Mouse (Mus musculus): Measurements from ENCODE around the gene Clstn1. TPM values are rescaled to one million over a fixed set of nuclear protein-coding genes. Genes with fewer than 3 reads are reported as not detected.
A peak's percentile ranks its signal among the peaks of the same experiment; 100 is the strongest.

Clstn1 gene
- polyA plus RNA-seq, 1 experiment from 2014 or later = 33.5 TPM

- Histone ChIP-seq H3K36me3 (ENCODE audit: control insufficient read depth, insufficient read depth, low read length) (no peaks in the 10 kb centered on the region), H3K9ac (ENCODE audit: low read depth, low read length) (no peak overlapping the region), H3K4me1 (ENCODE audit: control insufficient read depth, insufficient read depth, low read length) (peaks cover 10% of the 10 kb centered on the region; the same call in 1 of the 2 replicates), H3K4me3 (ENCODE audit: low read length) (no peak overlapping the region; the same call in 1 of the 2 replicates), H3K4me2 (replicated peaks; ENCODE audit: low read depth, low read length) (no peak overlapping the region), H3K27me3 (ENCODE audit: control insufficient read depth, insufficient read depth, low read length) (peaks cover 20% of the 10 kb centered on the region), H3K9me3 (ENCODE audit: control insufficient read depth, low read length) (no peaks in the 10 kb centered on the region), H3K27ac (ENCODE audit: low read depth, low read length) (no peak overlapping the region)
- WGBS = 75% methylated on average over 8 of the region's 8 CpGs
- ATAC-seq (ENCODE audit: low FRiP score, low TSS enrichment) = no peak
These were observed 1.0 kb upstream of the Clstn1 start for GRCm38 (mm10) chr4:149585236-149585635.

- H3K4me3 ChIP-seq (ENCODE audit: low read length) = peak overlapping the region; percentile 86
- no peak overlapping the region for H3K27ac ChIP-seq (ENCODE audit: low read depth, low read length)
- peak; percentile 60 for ATAC-seq (ENCODE audit: low FRiP score, low TSS enrichment)
- H3K36me3 ChIP-seq (ENCODE audit: control insufficient read depth, insufficient read depth, low read length) = no peaks in the 10 kb centered on the region
- peaks cover 10% of the 10 kb centered on the region; the same call in 1 of the 2 replicates for H3K4me1 ChIP-seq (ENCODE audit: control insufficient read depth, insufficient read depth, low read length)
- WGBS = under 1% methylated on average over 71 of the region's 72 CpGs
- H3K9me3 ChIP-seq (ENCODE audit: control insufficient read depth, low read length) = no peaks in the 10 kb centered on the region; the same call in 1 of the 2 replicates
- peak overlapping the region; percentile 89 for H3K9ac ChIP-seq (ENCODE audit: low read depth, low read length)
- peaks cover 20% of the 10 kb centered on the region for H3K27me3 ChIP-seq (ENCODE audit: control insufficient read depth, insufficient read depth, low read length)
- peak overlapping the region; percentile 94 for H3K4me2 ChIP-seq (replicated peaks; ENCODE audit: low read depth, low read length)
These were observed 721 bp downstream of the Clstn1 start for GRCm38 (mm10) chr4:149586783-149587595.

GRCm38 (mm10) chr4:149587596-149588168 lies 1.4 kb downstream of the Clstn1 start:
- WGBS = 3% methylated on average over 24 of the region's 24 CpGs
- no peak overlapping the region for H3K27ac ChIP-seq (ENCODE audit: low read depth, low read length)

GRCm38 (mm10) chr4:149590200-149590599 lies 3.9 kb downstream of the Clstn1 start:
- WGBS = 85% methylated on average over 1 of the region's 1 CpGs
- Histone ChIP-seq H3K4me1 (ENCODE audit: control insufficient read depth, insufficient read depth, low read length) (peaks cover 13% of the 10 kb centered on the region; the same call in 1 of the 2 replicates), H3K4me2 (replicated peaks; ENCODE audit: low read depth, low read length) (no peak overlapping the region), H3K9ac (ENCODE audit: low read depth, low read length) (no peak overlapping the region), H3K27me3 (ENCODE audit: control insufficient read depth, insufficient read depth, low read length) (peaks cover 7% of the 10 kb centered on the region), H3K27ac (ENCODE audit: low read depth, low read length) (no peak overlapping the region), H3K9me3 (ENCODE audit: control insufficient read depth, low read length) (no peaks in the 10 kb centered on the region; the same call in 1 of the 2 replicates), H3K4me3 (ENCODE audit: low read length) (no peak overlapping the region), H3K36me3 (ENCODE audit: control insufficient read depth, insufficient read depth, low read length) (no peaks in the 10 kb centered on the region)
- no peak for ATAC-seq (ENCODE audit: low FRiP score, low TSS enrichment)

More at GRCm38 (mm10) chr4:149587596-149588168, 1.4 kb downstream of the Clstn1 start:
- peaks cover 20% of the 10 kb centered on the region for H3K27me3 ChIP-seq (ENCODE audit: control insufficient read depth, insufficient read depth, low read length)
- no peaks in the 10 kb centered on the region; the same call in 1 of the 2 replicates for H3K9me3 ChIP-seq (ENCODE audit: control insufficient read depth, low read length)
- H3K4me3 ChIP-seq (ENCODE audit: low read length) = peak overlapping the region; percentile 86
- peaks cover 13% of the 10 kb centered on the region; the same call in 1 of the 2 replicates for H3K4me1 ChIP-seq (ENCODE audit: control insufficient read depth, insufficient read depth, low read length)
- H3K9ac ChIP-seq (ENCODE audit: low read depth, low read length) = peak overlapping the region; percentile 89
- peak overlapping the region; percentile 94 for H3K4me2 ChIP-seq (replicated peaks; ENCODE audit: low read depth, low read length)
- H3K36me3 ChIP-seq (ENCODE audit: control insufficient read depth, insufficient read depth, low read length) = no peaks in the 10 kb centered on the region
- ATAC-seq (ENCODE audit: low FRiP score, low TSS enrichment) = 0 out of 2 replicates have a peak, but pooled peaks have one; percentile 11

- peaks cover 13% of the 10 kb centered on the region; the same call in 1 of the 2 replicates for H3K4me1 ChIP-seq (ENCODE audit: control insufficient read depth, insufficient read depth, low read length)
- no peak for ATAC-seq (ENCODE audit: low FRiP score, low TSS enrichment)
- 92% methylated on average over 2 of the region's 2 CpGs for WGBS
- H3K27ac ChIP-seq (ENCODE audit: low read depth, low read length) = no peak overlapping the region
- H3K36me3 ChIP-seq (ENCODE audit: control insufficient read depth, insufficient read depth, low read length) = no peaks in the 10 kb centered on the region
- no peak overlapping the region for H3K9ac ChIP-seq (ENCODE audit: low read depth, low read length)
- H3K4me2 ChIP-seq (replicated peaks; ENCODE audit: low read depth, low read length) = no peak overlapping the region
- no peak overlapping the region for H3K4me3 ChIP-seq (ENCODE audit: low read length)
- H3K9me3 ChIP-seq (ENCODE audit: control insufficient read depth, low read length) = no peaks in the 10 kb centered on the region; the same call in 1 of the 2 replicates
- H3K27me3 ChIP-seq (ENCODE audit: control insufficient read depth, insufficient read depth, low read length) = peaks cover 3% of the 10 kb centered on the region; the same call in 1 of the 2 replicates
These were observed 5.2 kb downstream of the Clstn1 start for GRCm38 (mm10) chr4:149591486-149591885.

- Histone ChIP-seq H3K36me3 (ENCODE audit: control insufficient read depth, insufficient read depth, low read length) (no peaks in the 10 kb centered on the region), H3K4me1 (ENCODE audit: control insufficient read depth, insufficient read depth, low read length) (0 out of 2 replicates have a peak, but pooled peaks cover 3% of the 10 kb centered on the region), H3K9ac (ENCODE audit: low read depth, low read length) (no peak overlapping the region), H3K27me3 (ENCODE audit: control insufficient read depth, insufficient read depth, low read length) (no peaks in the 10 kb centered on the region), H3K4me3 (ENCODE audit: low read length) (no peak overlapping the region), H3K27ac (ENCODE audit: low read depth, low read length) (no peak overlapping the region), H3K9me3 (ENCODE audit: control insufficient read depth, low read length) (no peaks in the 10 kb centered on the region; the same call in 1 of the 2 replicates), H3K4me2 (replicated peaks; ENCODE audit: low read depth, low read length) (no peak overlapping the region)
- 88% methylated on average over 9 of the region's 9 CpGs for WGBS
- ATAC-seq (ENCODE audit: low FRiP score, low TSS enrichment) = no peak
These were observed 8.8 kb downstream of the Clstn1 start for GRCm38 (mm10) chr4:149594913-149595581.

- no peak overlapping the region for H3K4me3 ChIP-seq (ENCODE audit: low read length)
- peaks cover 4% of the 10 kb centered on the region; the same call in 1 of the 2 replicates for H3K4me1 ChIP-seq (ENCODE audit: control insufficient read depth, insufficient read depth, low read length)
- no peak overlapping the region for H3K9ac ChIP-seq (ENCODE audit: low read depth, low read length)
- no peaks in the 10 kb centered on the region for H3K36me3 ChIP-seq (ENCODE audit: control insufficient read depth, insufficient read depth, low read length)
- no peaks in the 10 kb centered on the region for H3K9me3 ChIP-seq (ENCODE audit: control insufficient read depth, low read length)
- H3K4me2 ChIP-seq (replicated peaks; ENCODE audit: low read depth, low read length) = no peak overlapping the region
- no peak for ATAC-seq (ENCODE audit: low FRiP score, low TSS enrichment)
- no peak overlapping the region for H3K27ac ChIP-seq (ENCODE audit: low read depth, low read length)
- no peaks in the 10 kb centered on the region for H3K27me3 ChIP-seq (ENCODE audit: control insufficient read depth, insufficient read depth, low read length)
- WGBS = 78% methylated on average over 12 of the region's 12 CpGs
These were observed 11.5 kb downstream of the Clstn1 start for GRCm38 (mm10) chr4:149597641-149598208.

GRCm38 (mm10) chr4:149599549-149599948 lies 13.3 kb downstream of the Clstn1 start:
- peaks cover 4% of the 10 kb centered on the region; the same call in 1 of the 2 replicates for H3K4me1 ChIP-seq (ENCODE audit: control insufficient read depth, insufficient read depth, low read length)
- no peaks in the 10 kb centered on the region for H3K36me3 ChIP-seq (ENCODE audit: control insufficient read depth, insufficient read depth, low read length)
- H3K9ac ChIP-seq (ENCODE audit: low read depth, low read length) = no peak overlapping the region
- no peak for ATAC-seq (ENCODE audit: low FRiP score, low TSS enrichment)
- H3K27me3 ChIP-seq (ENCODE audit: control insufficient read depth, insufficient read depth, low read length) = no peaks in the 10 kb centered on the region
- H3K4me3 ChIP-seq (ENCODE audit: low read length) = no peak overlapping the region
- H3K9me3 ChIP-seq (ENCODE audit: control insufficient read depth, low read length) = no peaks in the 10 kb centered on the region
- H3K4me2 ChIP-seq (replicated peaks; ENCODE audit: low read depth, low read length) = no peak overlapping the region
- WGBS = 94% methylated on average over 6 of the region's 6 CpGs
- no peak overlapping the region for H3K27ac ChIP-seq (ENCODE audit: low read depth, low read length)

Measured in kidney, embryonic 14.5 days (tissue).